Mouse (Mus musculus) thymus, postnatal 14 days (tissue): ENCODE data around the gene Ccdc148.

Source experiments
- DNase-seq: peaks from one replicate; pipeline ENCODE4 v3.0.0; 2021

The Ccdc148 gene

GRCm38 (mm10) chr2:58879876-58880275 is 280.6 kb downstream of the Ccdc148 start:
- DNase-seq, result no peak

- no peak for DNase-seq
Measured at GRCm38 (mm10) chr2:58859134-58859533, 301.3 kb downstream of the Ccdc148 start, which contains the start of gene Gm11099. Gene Gm11099, plus strand, starts transcription at chr2:58859434.

GRCm38 (mm10) chr2:58844499-58844898 is 316.0 kb downstream of the Ccdc148 start:
- DNase-seq, result peak; percentile 24

- DNase-seq, result no peak
Measured at GRCm38 (mm10) chr2:58842443-58842842, 318.0 kb downstream of the Ccdc148 start.

GRCm38 (mm10) chr2:58841021-58841420 is 319.5 kb downstream of the Ccdc148 start:
- DNase-seq, result no peak

GRCm38 (mm10) chr2:58832253-58832980 is 328.1 kb downstream of the Ccdc148 start:
- no peak for DNase-seq

GRCm38 (mm10) chr2:58829981-58830742 is 330.3 kb downstream of the Ccdc148 start:
- no peak for DNase-seq

GRCm38 (mm10) chr2:58828910-58829600 is 331.4 kb downstream of the Ccdc148 start:
- DNase-seq, result no peak

- no peak for DNase-seq
Measured at GRCm38 (mm10) chr2:58812941-58813340, 347.5 kb downstream of the Ccdc148 start.

GRCm38 (mm10) chr2:58799623-58800022 is 360.9 kb downstream of the Ccdc148 start:
- no peak for DNase-seq

GRCm38 (mm10) chr2:58799126-58799525 is 361.4 kb downstream of the Ccdc148 start:
- DNase-seq, result no peak

- DNase-seq, result no peak
Measured at GRCm38 (mm10) chr2:58797506-58797905, 363.0 kb downstream of the Ccdc148 start.

GRCm38 (mm10) chr2:58795432-58795831 is 365.1 kb downstream of the Ccdc148 start:
- no peak for DNase-seq

- no peak for DNase-seq
Measured at GRCm38 (mm10) chr2:58794489-58794888, 366.0 kb downstream of the Ccdc148 start.

- no peak for DNase-seq
Measured at GRCm38 (mm10) chr2:58790361-58790760, 370.1 kb downstream of the Ccdc148 start.

- no peak for DNase-seq
Measured at GRCm38 (mm10) chr2:58789934-58790333, 370.5 kb downstream of the Ccdc148 start.

GRCm38 (mm10) chr2:58787360-58787759 is 373.1 kb downstream of the Ccdc148 start:
- no peak for DNase-seq

- DNase-seq, result no peak
Measured at GRCm38 (mm10) chr2:58786681-58787080, 373.8 kb downstream of the Ccdc148 start.

- DNase-seq, result no peak
Measured at GRCm38 (mm10) chr2:58786177-58786576, 374.3 kb downstream of the Ccdc148 start.

GRCm38 (mm10) chr2:58783526-58783925 is 377.0 kb downstream of the Ccdc148 start:
- DNase-seq, result no peak

- DNase-seq, result no peak
Measured at GRCm38 (mm10) chr2:58778986-58779495, 381.4 kb downstream of the Ccdc148 start.

- DNase-seq, result no peak
Measured at GRCm38 (mm10) chr2:58773833-58774232, 386.6 kb downstream of the Ccdc148 start.
